Mouse (Mus musculus) splenic B cell, adult 2 months (primary cell): ENCODE data around the gene Prim1.

ENCODE experiments used
- DNase-seq: peaks from one replicate; pipeline ENCODE4 v3.0.0-alpha.2; 2011; ENCODE audit warnings: low read depth, low spot score
- H3K27me3 ChIP-seq: 2 replicates; pipeline ENCODE4 v1.6.1; 2012; ENCODE audit warnings: mild to moderate bottlenecking, low read length, moderate library complexity, mixed read lengths; ENCODE audit not compliant: control insufficient read depth, poor library complexity, insufficient read depth, severe bottlenecking
- H3K36me3 ChIP-seq: 2 replicates; pipeline ENCODE4 v1.6.1; 2012; ENCODE audit warnings: mild to moderate bottlenecking, low read length, moderate library complexity, mixed read lengths; ENCODE audit not compliant: control insufficient read depth, poor library complexity, insufficient read depth, severe bottlenecking

Prim1 gene

GRCm38 (mm10) chr10:128015068-128015934 is at the start of gene Prim1:
Gene Prim1, plus strand, starts transcription at chr10:128015168.
- DNase-seq: peak; percentile 79

GRCm38 (mm10) chr10:127966506-127966905 is 48.5 kb upstream of the Prim1 start:
- DNase-seq: no peak
- Histone ChIP-seq H3K36me3 (no peaks in the 10 kb centered on the region), H3K27me3 (no peaks in the 10 kb centered on the region)

More at GRCm38 (mm10) chr10:128015068-128015934, at the start of gene Prim1:
- Histone ChIP-seq H3K27me3 (no peaks in the 10 kb centered on the region), H3K36me3 (no peaks in the 10 kb centered on the region; the same call in 1 of the 2 replicates)

GRCm38 (mm10) chr10:127969820-127970219 is 45.1 kb upstream of the Prim1 start:
- no peaks in the 10 kb centered on the region for H3K27me3 ChIP-seq
- H3K36me3 ChIP-seq: no peaks in the 10 kb centered on the region
- no peak for DNase-seq

- DNase-seq: no peak
- H3K27me3 ChIP-seq: no peaks in the 10 kb centered on the region
Measured at GRCm38 (mm10) chr10:127970359-127970831, 44.6 kb upstream of the Prim1 start.

GRCm38 (mm10) chr10:127971135-127971534 is 43.8 kb upstream of the Prim1 start:
- no peaks in the 10 kb centered on the region for H3K27me3 ChIP-seq

More at GRCm38 (mm10) chr10:127970359-127970831, 44.6 kb upstream of the Prim1 start:
- no peaks in the 10 kb centered on the region for H3K36me3 ChIP-seq

GRCm38 (mm10) chr10:127974062-127974461 is 40.9 kb upstream of the Prim1 start:
- Histone ChIP-seq H3K27me3 (no peaks in the 10 kb centered on the region), H3K36me3 (no peaks in the 10 kb centered on the region)
- DNase-seq: no peak

More at GRCm38 (mm10) chr10:127971135-127971534, 43.8 kb upstream of the Prim1 start:
- no peaks in the 10 kb centered on the region for H3K36me3 ChIP-seq
- DNase-seq: no peak

- DNase-seq: no peak
- H3K36me3 ChIP-seq: no peaks in the 10 kb centered on the region
- H3K27me3 ChIP-seq: no peaks in the 10 kb centered on the region
Measured at GRCm38 (mm10) chr10:127975503-127975902, 39.5 kb upstream of the Prim1 start.

- H3K36me3 ChIP-seq: no peaks in the 10 kb centered on the region
- no peaks in the 10 kb centered on the region; the same call in 1 of the 2 replicates for H3K27me3 ChIP-seq
- DNase-seq: no peak
Measured at GRCm38 (mm10) chr10:127984650-127985049, 30.3 kb upstream of the Prim1 start.

GRCm38 (mm10) chr10:127985601-127986000 is 29.4 kb upstream of the Prim1 start:
- Histone ChIP-seq H3K27me3 (no peaks in the 10 kb centered on the region; the same call in 1 of the 2 replicates), H3K36me3 (no peaks in the 10 kb centered on the region)
- DNase-seq: no peak

- H3K36me3 ChIP-seq: no peaks in the 10 kb centered on the region
- no peaks in the 10 kb centered on the region for H3K27me3 ChIP-seq
- DNase-seq: no peak
Measured at GRCm38 (mm10) chr10:127996690-127997089, 18.3 kb upstream of the Prim1 start.

GRCm38 (mm10) chr10:127998260-127998659 is 16.7 kb upstream of the Prim1 start:
- peak; percentile 20 for DNase-seq
- H3K36me3 ChIP-seq: no peaks in the 10 kb centered on the region
- no peaks in the 10 kb centered on the region for H3K27me3 ChIP-seq

GRCm38 (mm10) chr10:128003281-128003801 is 11.6 kb upstream of the Prim1 start:
- no peaks in the 10 kb centered on the region for H3K27me3 ChIP-seq
- no peak for DNase-seq
- H3K36me3 ChIP-seq: no peaks in the 10 kb centered on the region

- no peak for DNase-seq
- Histone ChIP-seq H3K36me3 (no peaks in the 10 kb centered on the region), H3K27me3 (no peaks in the 10 kb centered on the region)
Measured at GRCm38 (mm10) chr10:128004918-128005317, 10.1 kb upstream of the Prim1 start.

- no peaks in the 10 kb centered on the region for H3K36me3 ChIP-seq
- no peak for DNase-seq
- no peaks in the 10 kb centered on the region for H3K27me3 ChIP-seq
Measured at GRCm38 (mm10) chr10:128005479-128005878, 9.5 kb upstream of the Prim1 start.

- DNase-seq: no peak
- Histone ChIP-seq H3K36me3 (no peaks in the 10 kb centered on the region), H3K27me3 (no peaks in the 10 kb centered on the region)
Measured at GRCm38 (mm10) chr10:128007446-128007845, 7.5 kb upstream of the Prim1 start, which contains the start of gene Hsd17b6. Gene Hsd17b6, minus strand, starts transcription at chr10:128007611.
